ENCODE assay signal across 12 mouse cellular contexts in genomic region chr12:16506796-16507790, GRCm38 (mm10).
DNase-seq lines count a peak whose midpoint lies in the region; ATAC-seq and TF ChIP-seq lines count a peak whose summit lies in the region.
"Had no signal": no experiment of that assay in that cellular context is flagged by ENCODE, and none has a peak within 500 bp of the region (broad histone marks: within the 10 kb centered on the region; RNA-seq: fewer than 3 reads in every experiment).

No protein-coding gene starts in this region.

- DNase-seq in heart, postnatal 0 days (ENCODE audit: low spot score) = no peak
- DNase-seq in heart, postnatal 36 days = no peak
- DNase-seq in adrenal gland, adult 18-20 months (ENCODE audit: low spot score in 2 of 2) = no peak
- DNase-seq in urinary bladder, postnatal 14 days (ENCODE audit: low spot score) = no peak
- DNase-seq: adrenal gland, adult 2 months; cerebellum, adult 9-10 months; lung, adult 2 months had no signal

- no peak for ATAC-seq in heart, postnatal 0 days (ENCODE audit: insufficient read depth, low read depth)
- 0 out of 4 replicates have a peak, but pooled peaks have one; percentile 8 to 15 for ATAC-seq in hematopoietic stem cell, adult 5-6 weeks (replicated peaks in 1 of 2; ENCODE audit: insufficient read depth in 1 of 2, low FRiP score in 2 of 2, low TSS enrichment in 1 of 2, low read depth in 1 of 2, poor library complexity in 2 of 2, severe bottlenecking in 2 of 2)
- ATAC-seq in midbrain, embryonic 16.5 days = peak; percentile 64
- ATAC-seq: intestine, postnatal 0 days had no signal

- no peak for TF ChIP-seq EP300 in heart, postnatal 0 days (IDR thresholded peaks at IDR 0.05; ENCODE audit: low read depth)
- TF ChIP-seq EP300 in ES-Bruce4 (IDR thresholded peaks at IDR 0.05; ENCODE audit: insufficient read depth, low read depth, low read length) = no peak

- no peaks in the 10 kb centered on the region for H3K9me3 ChIP-seq in heart, postnatal 0 days (replicated peaks; ENCODE audit: control insufficient read depth, low read length)
- H3K9me3 ChIP-seq in ES-Bruce4 (replicated peaks; ENCODE audit: control insufficient read depth, insufficient read depth, low read length, poor library complexity, severe bottlenecking) = no peaks in the 10 kb centered on the region
- no peaks in the 10 kb centered on the region; the same call in 1 of the 2 replicates for H3K9me3 ChIP-seq in midbrain, embryonic 16.5 days (replicated peaks; ENCODE audit: control insufficient read depth, low read length, poor library complexity, severe bottlenecking)

- H3K36me3 ChIP-seq in heart, postnatal 0 days (replicated peaks; ENCODE audit: control insufficient read depth, insufficient read depth, low read length) = no peaks in the 10 kb centered on the region
- no peaks in the 10 kb centered on the region for H3K36me3 ChIP-seq in ES-Bruce4 (ENCODE audit: control insufficient read depth, insufficient read depth, low read length, poor library complexity, severe bottlenecking)
- no peaks in the 10 kb centered on the region for H3K36me3 ChIP-seq in midbrain, embryonic 16.5 days (ENCODE audit: control insufficient read depth, insufficient read depth, low read length)

- intact Hi-C loops in heart, postnatal 36 days (cut with DNase I) = no loop called here

- no peak overlapping the region for H3K4me3 ChIP-seq in heart, postnatal 0 days (ENCODE audit: low read depth, low read length)
- no peak overlapping the region for H3K4me3 ChIP-seq in ES-Bruce4 (ENCODE audit: low read depth, low read length)
- no peak overlapping the region for H3K4me3 ChIP-seq in midbrain, embryonic 16.5 days (ENCODE audit: low read depth, low read length)
- H3K4me3 ChIP-seq: myocyte had no signal

- 60% methylated on average over 17 of the region's 17 CpGs for WGBS in heart, postnatal 0 days
- WGBS in midbrain, embryonic 16.5 days = 52% methylated on average over 16 of the region's 17 CpGs

- no peak overlapping the region for H3K4me2 ChIP-seq in heart, postnatal 0 days (ENCODE audit: low read depth, low read length)
- H3K4me2 ChIP-seq in midbrain, embryonic 16.5 days (ENCODE audit: low read length) = no peak overlapping the region

- TF ChIP-seq CTCF in heart, postnatal 0 days (IDR thresholded peaks at IDR 0.05; ENCODE audit: low read depth) = peak; percentile 12; the same call in 1 of the 2 replicates
- TF ChIP-seq CTCF in ES-Bruce4 (IDR thresholded peaks at IDR 0.05; ENCODE audit: low read depth, low read length) = peak; percentile 34

- H3K27me3 ChIP-seq in heart, postnatal 0 days (ENCODE audit: control insufficient read depth, insufficient read depth, low read length) = no peaks in the 10 kb centered on the region
- no peaks in the 10 kb centered on the region for H3K27me3 ChIP-seq in ES-Bruce4 (ENCODE audit: control insufficient read depth, insufficient read depth, low read length, poor library complexity, severe bottlenecking)
- H3K27me3 ChIP-seq in midbrain, embryonic 16.5 days (ENCODE audit: control insufficient read depth, insufficient read depth, low read depth, low read length) = no peaks in the 10 kb centered on the region

- TF ChIP-seq POLR2A in ES-Bruce4 (IDR thresholded peaks at IDR 0.05; ENCODE audit: insufficient read depth, low read length) = no peak

- H3K9ac ChIP-seq in heart, postnatal 0 days (replicated peaks; ENCODE audit: low read depth, low read length) = no peak overlapping the region
- H3K9ac ChIP-seq in ES-Bruce4 (ENCODE audit: low read depth, poor library complexity, severe bottlenecking) = no peak overlapping the region
- H3K9ac ChIP-seq in midbrain, embryonic 16.5 days (ENCODE audit: low read depth, low read length) = no peak overlapping the region

- H3K27ac ChIP-seq in heart, postnatal 0 days (ENCODE audit: low read depth) = no peak overlapping the region
- no peak overlapping the region for H3K27ac ChIP-seq in ES-Bruce4 (ENCODE audit: insufficient read depth, low read length)
- H3K27ac ChIP-seq in midbrain, embryonic 16.5 days (ENCODE audit: low read length) = no peak overlapping the region

- H3K4me1 ChIP-seq in heart, postnatal 0 days (ENCODE audit: control insufficient read depth, insufficient read depth) = 0 out of 2 replicates have a peak, but pooled peaks cover 8% of the 10 kb centered on the region
- peaks cover 1% of the 10 kb centered on the region for H3K4me1 ChIP-seq in ES-Bruce4 (ENCODE audit: control insufficient read depth, insufficient read depth, low read length)
- H3K4me1 ChIP-seq in midbrain, embryonic 16.5 days (ENCODE audit: control insufficient read depth, insufficient read depth, low read length) = peaks cover 3% of the 10 kb centered on the region; the same call in 1 of the 2 replicates
